Mouse (Mus musculus): ENCODE measurements at regions not wholly inside any gene's neighbourhood (a gene's known extent, or its start where the extent isn't known, plus 50 kb on each side); places are given as distances from the start of the nearest gene placed in this dataset.
A peak's percentile ranks its signal among the peaks of the same experiment; 100 is the strongest.

DNA sequence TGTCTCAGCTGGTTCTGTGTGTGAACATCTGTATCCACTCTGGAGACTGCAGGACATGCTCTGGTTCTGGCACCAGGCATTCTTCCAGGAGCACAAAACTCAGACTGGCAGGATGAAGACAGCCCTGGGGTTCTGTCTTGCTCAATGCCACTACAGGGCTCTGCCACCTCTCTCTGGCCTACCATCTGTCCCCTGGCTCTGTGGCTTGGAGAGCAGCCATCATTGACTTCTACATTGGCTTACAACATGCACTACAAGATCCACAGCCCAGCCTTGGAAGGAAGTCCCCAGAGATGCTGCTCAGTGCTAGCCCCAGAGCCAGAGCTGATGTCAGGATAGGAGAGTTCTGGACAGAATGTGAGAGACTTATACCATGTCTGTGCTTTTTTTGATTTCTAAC, 435.5 kb downstream of the Fgf9 start:
- Histone ChIP-seq H3ac (ENCODE audit: control insufficient read depth, insufficient read length, low read depth) (no peak overlapping the region), H3K79me2 (ENCODE audit: control insufficient read depth, insufficient read depth) (no peaks in the 10 kb centered on the region), H3K79me3 (ENCODE audit: low read depth) (no peaks in the 10 kb centered on the region), H3K36me3 (ENCODE audit: control insufficient read depth, insufficient read depth) (no peaks in the 10 kb centered on the region), H3K27me3 (ENCODE audit: control insufficient read depth, insufficient read depth, insufficient read length) (no peaks in the 10 kb centered on the region), H3K4me3 (ENCODE audit: insufficient read depth, poor library complexity, severe bottlenecking) (no peak overlapping the region)
- no peak for TF ChIP-seq CEBPB (IDR thresholded peaks at IDR 0.05; ENCODE audit: low read depth)
- TF ChIP-seq MYOD1 (IDR thresholded peaks at IDR 0.05; ENCODE audit: control insufficient read depth, insufficient read length, low read depth): no peak
- TF ChIP-seq CTCF (IDR thresholded peaks at IDR 0.05; ENCODE audit: control insufficient read depth, insufficient read depth, insufficient read length): no peak
- TF ChIP-seq FOSL1 (IDR thresholded peaks at IDR 0.05; ENCODE audit: insufficient read depth, low read length, poor library complexity, severe bottlenecking): no peak
- TF ChIP-seq MAX (IDR thresholded peaks at IDR 0.05): no peak
- no peak for TF ChIP-seq USF1 (IDR thresholded peaks at IDR 0.05; ENCODE audit: low read depth)
- no peak for TF ChIP-seq MYOG (IDR thresholded peaks at IDR 0.05; ENCODE audit: control insufficient read depth, extremely low read depth, insufficient read length)

DNA sequence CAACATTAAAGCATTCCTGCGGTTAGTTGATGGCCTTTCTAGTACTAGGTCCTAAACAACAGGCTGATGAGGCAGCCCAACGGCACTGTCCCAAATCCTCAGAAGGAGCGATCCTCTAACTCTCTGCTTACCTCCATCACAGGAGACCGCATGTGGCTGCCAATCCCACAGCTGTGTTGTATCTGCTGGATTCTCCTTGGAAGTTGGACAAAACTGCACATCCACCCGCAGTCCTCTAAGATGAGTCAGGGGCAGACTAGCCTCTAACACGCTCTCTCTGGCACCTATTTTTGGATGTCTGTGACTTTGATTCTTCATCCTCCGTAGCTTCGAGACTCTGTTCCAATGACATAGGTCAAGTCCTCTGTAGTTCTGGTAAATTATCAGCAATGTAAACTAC, 432.5 kb downstream of the Fgf9 start:
- Histone ChIP-seq H3K27me3 (ENCODE audit: control insufficient read depth, insufficient read depth, insufficient read length) (no peaks in the 10 kb centered on the region), H3K79me2 (ENCODE audit: control insufficient read depth, insufficient read depth) (no peaks in the 10 kb centered on the region), H3ac (ENCODE audit: control insufficient read depth, insufficient read length, low read depth) (no peak overlapping the region), H3K79me3 (ENCODE audit: low read depth) (no peaks in the 10 kb centered on the region), H3K36me3 (ENCODE audit: control insufficient read depth, insufficient read depth) (no peaks in the 10 kb centered on the region), H3K4me3 (ENCODE audit: insufficient read depth, poor library complexity, severe bottlenecking) (no peak overlapping the region)
- TF ChIP-seq USF1 (IDR thresholded peaks at IDR 0.05; ENCODE audit: low read depth) (no peak), CTCF (IDR thresholded peaks at IDR 0.05; ENCODE audit: control insufficient read depth, insufficient read depth, insufficient read length) (no peak), MYOD1 (IDR thresholded peaks at IDR 0.05; ENCODE audit: control insufficient read depth, insufficient read length, low read depth) (peak; percentile 62), CEBPB (IDR thresholded peaks at IDR 0.05; ENCODE audit: low read depth) (no peak)

DNA sequence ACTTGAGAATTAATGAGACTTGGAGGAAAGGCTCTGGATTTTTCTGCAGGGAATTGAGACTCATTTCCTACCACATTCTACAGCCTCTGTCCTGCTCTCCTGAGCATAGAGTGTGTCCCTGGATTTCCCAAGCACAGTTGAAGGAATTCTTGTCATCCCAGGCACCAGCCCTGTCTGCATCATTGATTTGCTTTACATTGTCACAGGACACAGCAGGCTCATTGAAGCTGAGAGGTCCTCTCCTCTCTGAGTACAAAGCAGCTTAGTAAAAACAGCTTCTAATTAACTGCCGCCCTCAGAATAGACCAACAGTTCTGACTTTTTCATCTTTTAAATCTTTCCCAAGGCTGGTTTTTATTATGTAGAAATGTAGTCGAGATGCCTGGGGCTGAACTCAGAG, 429.7 kb downstream of the Fgf9 start:
- Histone ChIP-seq H3K27me3 (ENCODE audit: control insufficient read depth, insufficient read depth, insufficient read length) (no peaks in the 10 kb centered on the region), H3K79me2 (ENCODE audit: control insufficient read depth, insufficient read depth) (no peaks in the 10 kb centered on the region), H3K36me3 (ENCODE audit: control insufficient read depth, insufficient read depth) (no peaks in the 10 kb centered on the region), H3ac (ENCODE audit: control insufficient read depth, insufficient read length, low read depth) (no peak overlapping the region), H3K79me3 (ENCODE audit: low read depth) (no peaks in the 10 kb centered on the region), H3K4me3 (ENCODE audit: insufficient read depth, poor library complexity, severe bottlenecking) (no peak overlapping the region)
- TF ChIP-seq CEBPB (IDR thresholded peaks at IDR 0.05; ENCODE audit: low read depth): no peak
- TF ChIP-seq USF1 (IDR thresholded peaks at IDR 0.05; ENCODE audit: low read depth): no peak
- TF ChIP-seq MYOG (IDR thresholded peaks at IDR 0.05; ENCODE audit: control insufficient read depth, extremely low read depth, insufficient read length): no peak
- TF ChIP-seq CTCF (IDR thresholded peaks at IDR 0.05; ENCODE audit: control insufficient read depth, insufficient read depth, insufficient read length): no peak
- no peak for TF ChIP-seq MAX (IDR thresholded peaks at IDR 0.05)
- no peak for TF ChIP-seq FOSL1 (IDR thresholded peaks at IDR 0.05; ENCODE audit: insufficient read depth, low read length, poor library complexity, severe bottlenecking)
- TF ChIP-seq MYOD1 (IDR thresholded peaks at IDR 0.05; ENCODE audit: control insufficient read depth, insufficient read length, low read depth): no peak

DNA sequence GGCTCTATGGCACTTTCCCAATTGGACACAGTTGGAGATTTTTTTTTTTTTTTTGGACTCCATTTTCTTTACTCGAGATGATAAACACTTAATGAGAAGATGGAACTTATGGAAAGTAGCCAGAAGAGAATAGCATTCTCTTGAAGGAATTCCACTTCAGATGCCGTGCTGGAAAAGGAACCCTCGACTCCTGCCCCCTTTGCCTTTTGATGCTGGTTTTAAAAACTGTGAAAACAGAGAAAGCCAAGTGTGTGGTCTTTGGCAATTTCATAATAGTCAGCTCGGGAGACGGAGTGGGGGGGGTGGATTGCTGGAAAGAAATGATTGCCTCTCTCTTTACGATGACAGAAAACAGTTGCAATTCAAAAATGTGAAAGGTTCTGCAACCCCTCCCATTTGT, 429.2 kb downstream of the Fgf9 start:
- TF ChIP-seq CEBPB (IDR thresholded peaks at IDR 0.05; ENCODE audit: low read depth): no peak
- TF ChIP-seq MYOG (IDR thresholded peaks at IDR 0.05; ENCODE audit: control insufficient read depth, extremely low read depth, insufficient read length): no peak
- no peak for TF ChIP-seq MYOD1 (IDR thresholded peaks at IDR 0.05; ENCODE audit: control insufficient read depth, insufficient read length, low read depth)
- TF ChIP-seq FOSL1 (IDR thresholded peaks at IDR 0.05; ENCODE audit: insufficient read depth, low read length, poor library complexity, severe bottlenecking): no peak
- TF ChIP-seq USF1 (IDR thresholded peaks at IDR 0.05; ENCODE audit: low read depth): no peak
- no peak for TF ChIP-seq MAX (IDR thresholded peaks at IDR 0.05)
- no peak for TF ChIP-seq CTCF (IDR thresholded peaks at IDR 0.05; ENCODE audit: control insufficient read depth, insufficient read depth, insufficient read length)
- no peak overlapping the region for H3ac ChIP-seq (ENCODE audit: control insufficient read depth, insufficient read length, low read depth)

DNA sequence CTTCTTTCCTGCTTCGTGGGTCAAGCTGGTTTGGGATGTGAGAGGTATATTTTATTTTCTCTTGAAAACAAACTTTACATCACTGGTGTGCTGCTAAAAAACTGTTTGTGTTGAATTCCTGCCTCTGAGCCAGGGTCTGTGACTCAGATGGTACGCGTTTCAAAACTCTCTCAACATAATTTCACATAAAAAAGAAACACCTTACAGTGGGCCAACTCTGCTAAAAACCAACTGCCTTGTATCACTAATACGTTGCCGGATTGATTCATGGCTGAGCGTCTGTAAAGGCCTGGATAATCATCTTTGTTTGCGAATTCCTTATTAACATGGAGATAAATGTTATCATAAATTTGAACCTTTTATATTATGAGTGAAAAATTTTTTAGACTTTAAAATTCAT, 428.7 kb downstream of the Fgf9 start:
- Histone ChIP-seq H3ac (ENCODE audit: control insufficient read depth, insufficient read length, low read depth) (no peak overlapping the region), H3K79me2 (ENCODE audit: control insufficient read depth, insufficient read depth) (no peaks in the 10 kb centered on the region), H3K36me3 (ENCODE audit: control insufficient read depth, insufficient read depth) (no peaks in the 10 kb centered on the region), H3K4me3 (ENCODE audit: insufficient read depth, poor library complexity, severe bottlenecking) (no peak overlapping the region), H3K79me3 (ENCODE audit: low read depth) (no peaks in the 10 kb centered on the region), H3K27me3 (ENCODE audit: control insufficient read depth, insufficient read depth, insufficient read length) (no peaks in the 10 kb centered on the region)
- no peak for TF ChIP-seq MYOD1 (IDR thresholded peaks at IDR 0.05; ENCODE audit: control insufficient read depth, insufficient read length, low read depth)
- no peak for TF ChIP-seq FOSL1 (IDR thresholded peaks at IDR 0.05; ENCODE audit: insufficient read depth, low read length, poor library complexity, severe bottlenecking)

More for the DNA sequence above, 429.2 kb downstream of the Fgf9 start:
- H3K4me3 ChIP-seq (ENCODE audit: insufficient read depth, poor library complexity, severe bottlenecking): no peak overlapping the region
- H3K36me3 ChIP-seq (ENCODE audit: control insufficient read depth, insufficient read depth): no peaks in the 10 kb centered on the region
- H3K79me2 ChIP-seq (ENCODE audit: control insufficient read depth, insufficient read depth): no peaks in the 10 kb centered on the region
- H3K27me3 ChIP-seq (ENCODE audit: control insufficient read depth, insufficient read depth, insufficient read length): no peaks in the 10 kb centered on the region
- H3K79me3 ChIP-seq (ENCODE audit: low read depth): no peaks in the 10 kb centered on the region

DNA sequence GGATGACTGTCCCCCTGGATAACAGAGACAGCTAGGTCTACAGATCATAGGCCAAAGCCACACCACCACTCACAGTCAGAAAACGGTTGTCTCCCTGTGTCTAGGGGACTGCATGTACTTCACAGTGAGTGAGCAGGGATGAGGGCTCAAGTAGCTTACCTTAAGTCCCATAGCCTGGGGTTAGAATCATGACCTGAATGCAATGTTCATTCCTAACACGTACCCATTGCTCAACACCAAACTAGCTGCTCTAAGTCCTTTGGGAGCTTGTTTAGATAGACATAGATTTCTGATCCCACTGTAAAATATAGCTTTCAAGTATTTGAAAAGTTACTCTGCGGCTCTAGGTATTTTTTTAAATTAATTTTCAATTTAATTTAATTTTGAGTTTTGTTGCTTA, 426.6 kb downstream of the Fgf9 start:
- TF ChIP-seq MYOD1 (IDR thresholded peaks at IDR 0.05; ENCODE audit: control insufficient read depth, insufficient read length, low read depth) (no peak), CEBPB (IDR thresholded peaks at IDR 0.05; ENCODE audit: low read depth) (no peak), MYOG (IDR thresholded peaks at IDR 0.05; ENCODE audit: control insufficient read depth, extremely low read depth, insufficient read length) (no peak), MAX (IDR thresholded peaks at IDR 0.05) (no peak), CTCF (IDR thresholded peaks at IDR 0.05; ENCODE audit: control insufficient read depth, insufficient read depth, insufficient read length) (no peak), FOSL1 (IDR thresholded peaks at IDR 0.05; ENCODE audit: insufficient read depth, low read length, poor library complexity, severe bottlenecking) (no peak), USF1 (IDR thresholded peaks at IDR 0.05; ENCODE audit: low read depth) (no peak)
- Histone ChIP-seq H3K27me3 (ENCODE audit: control insufficient read depth, insufficient read depth, insufficient read length) (no peaks in the 10 kb centered on the region), H3K79me3 (ENCODE audit: low read depth) (no peaks in the 10 kb centered on the region), H3K4me3 (ENCODE audit: insufficient read depth, poor library complexity, severe bottlenecking) (no peak overlapping the region), H3ac (ENCODE audit: control insufficient read depth, insufficient read length, low read depth) (no peak overlapping the region), H3K36me3 (ENCODE audit: control insufficient read depth, insufficient read depth) (no peaks in the 10 kb centered on the region), H3K79me2 (ENCODE audit: control insufficient read depth, insufficient read depth) (no peaks in the 10 kb centered on the region)

Data from C2C12 (cell line).